Mouse (Mus musculus) heart, embryonic 13.5 days (tissue): ENCODE measurements at regions not wholly inside any gene's neighbourhood (a gene's known extent, or its start where the extent isn't known, plus 50 kb on each side); places are given as distances from the start of the nearest gene placed in this dataset.
A peak's percentile ranks its signal among the peaks of the same experiment; 100 is the strongest.

ENCODE experiments used
- ATAC-seq: fragments of 200-750 bp; cut with Nextera tagmentation; 2 replicates; pipeline ENCODE4 v1.8.0; 2017; ENCODE audit warnings: moderate TSS enrichment; ENCODE audit not compliant: insufficient number of reproducible peaks, low FRiP score, low TSS enrichment; ENCODE audit errors: extremely low read depth
- H3K27ac ChIP-seq: fragments of 300-500 bp; sonication (generic); replicated peaks from 2 replicates; pipeline ENCODE4 v1.5.1; 2015; ENCODE audit warnings: moderate library complexity, mild to moderate bottlenecking, inconsistent platforms
- H3K27me3 ChIP-seq: fragments of 300-500 bp; sonication (generic); replicated peaks from 2 replicates; pipeline ENCODE4 v1.6.1; 2015; ENCODE audit warnings: mild to moderate bottlenecking, inconsistent platforms
- H3K36me3 ChIP-seq: fragments of 300-500 bp; sonication (generic); 2 replicates; pipeline ENCODE4 v1.6.1; 2015; ENCODE audit warnings: mild to moderate bottlenecking, inconsistent platforms
- H3K4me1 ChIP-seq: fragments of 300-500 bp; sonication (generic); 2 replicates; pipeline ENCODE4 v1.6.1; 2015; ENCODE audit warnings: inconsistent platforms
- H3K4me2 ChIP-seq: fragments of 300-500 bp; sonication (generic); 2 replicates; pipeline ENCODE4 v1.6.1; 2015; ENCODE audit warnings: inconsistent platforms, mild to moderate bottlenecking, moderate library complexity
- H3K4me3 ChIP-seq: fragments of 300-500 bp; sonication (generic); 2 replicates; pipeline ENCODE4 v1.5.1; 2015; ENCODE audit warnings: moderate library complexity, mild to moderate bottlenecking, inconsistent platforms
- H3K9ac ChIP-seq: fragments of 300-500 bp; sonication (generic); 2 replicates; pipeline ENCODE4 v1.6.1; 2015; ENCODE audit warnings: inconsistent platforms, mild to moderate bottlenecking, moderate library complexity
- H3K9me3 ChIP-seq: fragments of 300-500 bp; sonication (generic); 2 replicates; pipeline ENCODE4 v1.6.1; 2016; ENCODE audit warnings: inconsistent platforms
- WGBS: fragments of 180-500 bp; shearing (Covaris S2); methylation state at CpG from one replicate; pipeline ENCODE4 v1.1.7; 2015; ENCODE audit warnings: mixed read lengths; 5-methylcytosine and 5-hydroxymethylcytosine counted together

- ATAC-seq, result no peak
- no peak overlapping the region for H3K4me2 ChIP-seq
- H3K36me3 ChIP-seq, result no peaks in the 10 kb centered on the region
- WGBS, result 32% methylated on average over 3 of the region's 3 CpGs
- H3K4me3 ChIP-seq, result no peak overlapping the region
- no peak overlapping the region for H3K27ac ChIP-seq
- peaks cover 9% of the 10 kb centered on the region for H3K4me1 ChIP-seq
- H3K27me3 ChIP-seq, result no peaks in the 10 kb centered on the region
- H3K9ac ChIP-seq, result no peak overlapping the region
- no peaks in the 10 kb centered on the region for H3K9me3 ChIP-seq
Observed at GRCm38 (mm10) chr10:9066566-9066965, 180.7 kb upstream of the Sash1 start.

- Histone ChIP-seq H3K9me3 (no peaks in the 10 kb centered on the region), H3K4me1 (peaks cover 9% of the 10 kb centered on the region), H3K27me3 (no peaks in the 10 kb centered on the region), H3K27ac (no peak overlapping the region), H3K9ac (no peak overlapping the region), H3K36me3 (no peaks in the 10 kb centered on the region), H3K4me3 (no peak overlapping the region), H3K4me2 (no peak overlapping the region)
- 82% methylated on average over 3 of the region's 3 CpGs for WGBS
- ATAC-seq, result no peak
Observed at GRCm38 (mm10) chr10:9061979-9062378, 176.1 kb upstream of the Sash1 start.

- no peaks in the 10 kb centered on the region for H3K36me3 ChIP-seq
- ATAC-seq, result no peak
- H3K27me3 ChIP-seq, result no peaks in the 10 kb centered on the region
- H3K4me2 ChIP-seq, result no peak overlapping the region
- H3K9ac ChIP-seq, result no peak overlapping the region
- H3K9me3 ChIP-seq, result no peaks in the 10 kb centered on the region
- H3K27ac ChIP-seq, result no peak overlapping the region
- H3K4me1 ChIP-seq, result peaks cover 5% of the 10 kb centered on the region
- 70% methylated on average over 3 of the region's 3 CpGs for WGBS
- no peak overlapping the region for H3K4me3 ChIP-seq
Observed at GRCm38 (mm10) chr10:9055274-9055673, 169.4 kb upstream of the Sash1 start.

- Histone ChIP-seq H3K9me3 (no peaks in the 10 kb centered on the region), H3K4me2 (no peak overlapping the region), H3K27me3 (no peaks in the 10 kb centered on the region), H3K4me1 (peaks cover 5% of the 10 kb centered on the region), H3K27ac (no peak overlapping the region), H3K9ac (no peak overlapping the region), H3K36me3 (no peaks in the 10 kb centered on the region), H3K4me3 (no peak overlapping the region)
- 47% methylated on average over 4 of the region's 4 CpGs for WGBS
- ATAC-seq, result no peak
Observed at GRCm38 (mm10) chr10:9053371-9053770, 167.5 kb upstream of the Sash1 start.

GRCm38 (mm10) chr10:9047341-9047740, 161.5 kb upstream of the Sash1 start:
- Histone ChIP-seq H3K27me3 (no peaks in the 10 kb centered on the region), H3K4me3 (no peak overlapping the region), H3K27ac (no peak overlapping the region), H3K4me1 (no peaks in the 10 kb centered on the region), H3K9me3 (no peaks in the 10 kb centered on the region), H3K4me2 (no peak overlapping the region), H3K9ac (no peak overlapping the region), H3K36me3 (no peaks in the 10 kb centered on the region)
- no peak for ATAC-seq
- WGBS, result 87% methylated on average over 4 of the region's 4 CpGs

- H3K27me3 ChIP-seq, result no peaks in the 10 kb centered on the region
- no peak for ATAC-seq
- no peak overlapping the region for H3K27ac ChIP-seq
- no peak overlapping the region for H3K4me3 ChIP-seq
- H3K9me3 ChIP-seq, result no peaks in the 10 kb centered on the region
- H3K9ac ChIP-seq, result no peak overlapping the region
- 75% methylated on average over 9 of the region's 9 CpGs for WGBS
- H3K4me2 ChIP-seq, result no peak overlapping the region
- no peaks in the 10 kb centered on the region for H3K36me3 ChIP-seq
- H3K4me1 ChIP-seq, result no peaks in the 10 kb centered on the region
Observed at GRCm38 (mm10) chr10:9044746-9045370, 159.0 kb upstream of the Sash1 start.

GRCm38 (mm10) chr10:9043507-9043906, 157.6 kb upstream of the Sash1 start:
- no peaks in the 10 kb centered on the region for H3K27me3 ChIP-seq
- H3K36me3 ChIP-seq, result no peaks in the 10 kb centered on the region
- 94% methylated on average over 1 of the region's 1 CpGs for WGBS
- H3K4me2 ChIP-seq, result no peak overlapping the region
- H3K4me1 ChIP-seq, result no peaks in the 10 kb centered on the region
- H3K9ac ChIP-seq, result no peak overlapping the region
- no peak overlapping the region for H3K4me3 ChIP-seq
- H3K9me3 ChIP-seq, result no peaks in the 10 kb centered on the region
- ATAC-seq, result no peak
- H3K27ac ChIP-seq, result no peak overlapping the region

- no peaks in the 10 kb centered on the region for H3K4me1 ChIP-seq
- 74% methylated on average over 6 of the region's 6 CpGs for WGBS
- ATAC-seq, result no peak
- H3K9me3 ChIP-seq, result no peaks in the 10 kb centered on the region
- H3K27ac ChIP-seq, result no peak overlapping the region
- no peak overlapping the region for H3K4me3 ChIP-seq
- no peaks in the 10 kb centered on the region for H3K27me3 ChIP-seq
- no peaks in the 10 kb centered on the region for H3K36me3 ChIP-seq
- H3K4me2 ChIP-seq, result no peak overlapping the region
- no peak overlapping the region for H3K9ac ChIP-seq
Observed at GRCm38 (mm10) chr10:9030486-9030885, 144.6 kb upstream of the Sash1 start.

GRCm38 (mm10) chr10:9029506-9029905, 143.6 kb upstream of the Sash1 start:
- no peak overlapping the region for H3K9ac ChIP-seq
- no peak overlapping the region for H3K27ac ChIP-seq
- ATAC-seq, result no peak
- no peak overlapping the region for H3K4me2 ChIP-seq
- H3K27me3 ChIP-seq, result no peaks in the 10 kb centered on the region
- H3K9me3 ChIP-seq, result no peaks in the 10 kb centered on the region
- H3K4me3 ChIP-seq, result no peak overlapping the region
- 76% methylated on average over 6 of the region's 6 CpGs for WGBS
- H3K4me1 ChIP-seq, result no peaks in the 10 kb centered on the region
- no peaks in the 10 kb centered on the region for H3K36me3 ChIP-seq

GRCm38 (mm10) chr10:9027070-9027807, 141.4 kb upstream of the Sash1 start:
- Histone ChIP-seq H3K9me3 (no peaks in the 10 kb centered on the region), H3K9ac (no peak overlapping the region), H3K4me2 (no peak overlapping the region), H3K27me3 (no peaks in the 10 kb centered on the region), H3K4me1 (peaks cover 2% of the 10 kb centered on the region; the same call in 1 of the 2 replicates), H3K27ac (no peak overlapping the region), H3K36me3 (no peaks in the 10 kb centered on the region), H3K4me3 (no peak overlapping the region)
- 76% methylated on average over 12 of the region's 12 CpGs for WGBS
- no peak for ATAC-seq

GRCm38 (mm10) chr10:9014810-9015505, 129.1 kb upstream of the Sash1 start:
- H3K27me3 ChIP-seq, result no peaks in the 10 kb centered on the region
- H3K9ac ChIP-seq, result no peak overlapping the region
- H3K9me3 ChIP-seq, result no peaks in the 10 kb centered on the region
- H3K36me3 ChIP-seq, result no peaks in the 10 kb centered on the region
- H3K27ac ChIP-seq, result peak overlapping the region; percentile 21; the same call in 1 of the 2 replicates
- no peak overlapping the region for H3K4me2 ChIP-seq
- H3K4me3 ChIP-seq, result no peak overlapping the region
- ATAC-seq, result no peak
- WGBS, result 67% methylated on average over 11 of the region's 11 CpGs
- peaks cover 21% of the 10 kb centered on the region for H3K4me1 ChIP-seq
